In the genomic region with DNA sequence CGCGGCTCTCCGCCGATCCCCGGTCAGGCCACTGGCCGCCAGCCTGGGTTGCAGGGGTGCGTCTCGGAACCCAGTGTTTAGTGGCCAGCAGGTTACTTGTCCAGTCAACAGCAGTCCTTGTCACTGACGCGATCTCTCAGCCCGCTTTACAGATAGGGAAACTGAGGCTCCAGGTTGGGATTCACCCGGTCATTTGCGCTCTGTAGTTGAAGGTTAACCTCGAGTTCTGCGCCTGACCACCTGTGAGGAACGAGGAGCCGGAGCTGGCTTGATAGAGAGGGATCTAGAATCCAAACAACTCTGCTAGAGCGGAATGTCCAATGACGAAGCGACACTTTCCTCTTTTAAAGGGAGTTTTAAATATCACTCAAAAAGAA, we compare ENCODE assay signal across 8 mouse cellular contexts. TPM values are rescaled to one million over a fixed set of nuclear protein-coding genes. Genes with fewer than 3 reads are reported as not detected.
A peak's percentile ranks its signal among the peaks of the same experiment; 100 is the strongest.
DNase-seq lines count a peak whose midpoint lies in the region; ATAC-seq and TF ChIP-seq lines count a peak whose summit lies in the region.

Ate1 (minus strand) TSS at position 321 of the 377 bp plus-strand sequence.

- peaks cover 7% of the 10 kb centered on the region; the same call in 1 of the 2 replicates for H3K4me1 ChIP-seq in lung, postnatal 0 days (ENCODE audit: insufficient read depth, low read depth, low read length)
- peaks cover 10% of the 10 kb centered on the region for H3K4me1 ChIP-seq in embryonic facial prominence, embryonic 12.5 days
- peaks cover 9 to 21% of the 10 kb centered on the region in 2 experiments for H3K4me1 ChIP-seq in heart, embryonic 14.5 days (ENCODE audit: control insufficient read depth in 2 of 2, insufficient read depth in 2 of 2, low read length in 2 of 2)

- H3K9me3 ChIP-seq in lung, postnatal 0 days (ENCODE audit: low read length): no peaks in the 10 kb centered on the region
- no peaks in the 10 kb centered on the region for H3K9me3 ChIP-seq in embryonic facial prominence, embryonic 12.5 days
- no peaks in the 10 kb centered on the region for H3K9me3 ChIP-seq in heart, embryonic 14.5 days (ENCODE audit: control insufficient read depth, low read length)

- no peak for TF ChIP-seq EP300 in lung, postnatal 0 days (IDR thresholded peaks at IDR 0.05)

- H3K4me3 ChIP-seq in lung, postnatal 0 days (ENCODE audit: low read depth, low read length): peak within 1 kb of the TSS; percentile 88
- H3K4me3 ChIP-seq in embryonic facial prominence, embryonic 12.5 days: peak within 1 kb of the TSS; percentile 81
- peak within 1 kb of the TSS; percentile 71 to 92 for H3K4me3 ChIP-seq in heart, embryonic 14.5 days (ENCODE audit: control insufficient read depth in 1 of 2, insufficient read depth in 1 of 2, low read depth in 1 of 2, low read length in 2 of 2)

- 6% methylated on average over 20 of the region's 20 CpGs for WGBS in lung, postnatal 0 days
- 17% methylated on average over 20 of the region's 20 CpGs for WGBS in embryonic facial prominence, embryonic 12.5 days
- 20% methylated on average over 20 of the region's 20 CpGs for WGBS in heart, embryonic 14.5 days

- peak within 1 kb of the TSS; percentile 95 for H3K9ac ChIP-seq in lung, postnatal 0 days (replicated peaks; ENCODE audit: low read depth)
- peak within 1 kb of the TSS; percentile 90 for H3K9ac ChIP-seq in embryonic facial prominence, embryonic 12.5 days
- H3K9ac ChIP-seq in heart, embryonic 14.5 days (ENCODE audit: low read length): peak within 1 kb of the TSS; percentile 99

- no peak for ATAC-seq in lung, postnatal 0 days
- no peak for ATAC-seq in embryonic facial prominence, embryonic 12.5 days (ENCODE audit: insufficient number of reproducible peaks, insufficient read depth, low FRiP score, low TSS enrichment)
- ATAC-seq in heart, embryonic 14.5 days (ENCODE audit: insufficient number of reproducible peaks, insufficient read depth, low FRiP score, low read depth): no peak
- ATAC-seq in monocyte, adult 5-6 weeks (replicated peaks; ENCODE audit: insufficient number of reproducible peaks, low FRiP score, low TSS enrichment, poor library complexity, severe bottlenecking): no peak

- DNase-seq in lung, postnatal 0 days (ENCODE audit: low spot score): no peak
- DNase-seq in lung, postnatal 10 days: no peak
- DNase-seq in left cerebral cortex, postnatal 10 days (ENCODE audit: extremely low spot score in 1 of 2, low spot score in 2 of 2): peak in 1 of 2 experiments; percentile 40
- no peak for DNase-seq in thymus, postnatal 36 days
- no peak for DNase-seq in cerebellum, adult 9-11 months

- intact Hi-C loops in left cerebral cortex, postnatal 10 days (cut with DNase I): no loop called here

- no peak for TF ChIP-seq CTCF in lung, postnatal 0 days (IDR thresholded peaks at IDR 0.05)

- H3K36me3 ChIP-seq in lung, postnatal 0 days (ENCODE audit: insufficient read depth, low read length): no peaks in the 10 kb centered on the region
- H3K36me3 ChIP-seq in embryonic facial prominence, embryonic 12.5 days: peaks cover 2% of the 10 kb centered on the region; the same call in 1 of the 2 replicates
- H3K36me3 ChIP-seq in heart, embryonic 14.5 days (ENCODE audit: control insufficient read depth, insufficient read depth, low read length): peaks cover 3% of the 10 kb centered on the region; the same call in 1 of the 2 replicates

- H3K27me3 ChIP-seq in lung, postnatal 0 days (replicated peaks; ENCODE audit: insufficient read depth, low read length): no peaks in the 10 kb centered on the region
- no peaks in the 10 kb centered on the region for H3K27me3 ChIP-seq in embryonic facial prominence, embryonic 12.5 days
- no peaks in the 10 kb centered on the region for H3K27me3 ChIP-seq in heart, embryonic 14.5 days (ENCODE audit: control insufficient read depth, insufficient read depth, low read length)

- peak within 1 kb of the TSS; percentile 98 for H3K27ac ChIP-seq in lung, postnatal 0 days (ENCODE audit: low read length)
- peak within 1 kb of the TSS; percentile 96 for H3K27ac ChIP-seq in embryonic facial prominence, embryonic 12.5 days
- peak within 1 kb of the TSS; percentile 92 to 99 for H3K27ac ChIP-seq in heart, embryonic 14.5 days (replicated peaks in 1 of 2; ENCODE audit: control insufficient read depth in 1 of 2, insufficient read depth in 1 of 2, low read depth in 2 of 2, low read length in 2 of 2)

- peak within 1 kb of the TSS; percentile 85 for H3K4me2 ChIP-seq in lung, postnatal 0 days (replicated peaks; ENCODE audit: low read depth, low read length)
- peak within 1 kb of the TSS; percentile 59 for H3K4me2 ChIP-seq in embryonic facial prominence, embryonic 12.5 days (replicated peaks)
- peak within 1 kb of the TSS; percentile 93 for H3K4me2 ChIP-seq in heart, embryonic 14.5 days (ENCODE audit: low read length)

RNA-seq across cellular contexts. Expression of gene Ate1, which starts in this region (rescaled TPM):
- polyA plus RNA-seq in lung, postnatal 0 days (2015; fragmentation: Nextera tagmentation; extraction: Ambion mirVana): 69.5 and 78.2 TPM in 2 replicates
- polyA plus RNA-seq in embryonic facial prominence, embryonic 12.5 days (2016; fragmentation: Nextera tagmentation; extraction: Ambion mirVana): 47.9 and 50.4 TPM in 2 replicates
- 64.2 and 67.3 TPM in 2 replicates for polyA plus RNA-seq in heart, embryonic 14.5 days (2014; fragmentation: Nextera tagmentation; extraction: Ambion mirVana)
- total RNA-seq in left cerebral cortex, postnatal 10 days (2021): 10 to 100 TPM; 56.0 to 56.9 TPM
- total RNA-seq in monocyte, adult 5-6 weeks (2017): 54.3 to 92.1 TPM (median 63.5 TPM) in 3 replicates
